Mouse (Mus musculus) stomach, postnatal 0 days (tissue): ENCODE measurements at regions not wholly inside any gene's neighbourhood (a gene's known extent, or its start where the extent isn't known, plus 50 kb on each side); places are given as distances from the start of the nearest gene placed in this dataset.

Source experiments
- CTCF ChIP-seq: IDR thresholded peaks from 2 replicates; pipeline ENCODE4 v1.5.1; 2016; ENCODE audit warnings: antibody characterized with exemption, low read depth, mild to moderate bottlenecking, moderate library complexity
- EP300 ChIP-seq: optimal IDR thresholded peaks from 2 replicates; pipeline ENCODE3; 2016; ENCODE audit warnings: antibody characterized with exemption

DNA sequence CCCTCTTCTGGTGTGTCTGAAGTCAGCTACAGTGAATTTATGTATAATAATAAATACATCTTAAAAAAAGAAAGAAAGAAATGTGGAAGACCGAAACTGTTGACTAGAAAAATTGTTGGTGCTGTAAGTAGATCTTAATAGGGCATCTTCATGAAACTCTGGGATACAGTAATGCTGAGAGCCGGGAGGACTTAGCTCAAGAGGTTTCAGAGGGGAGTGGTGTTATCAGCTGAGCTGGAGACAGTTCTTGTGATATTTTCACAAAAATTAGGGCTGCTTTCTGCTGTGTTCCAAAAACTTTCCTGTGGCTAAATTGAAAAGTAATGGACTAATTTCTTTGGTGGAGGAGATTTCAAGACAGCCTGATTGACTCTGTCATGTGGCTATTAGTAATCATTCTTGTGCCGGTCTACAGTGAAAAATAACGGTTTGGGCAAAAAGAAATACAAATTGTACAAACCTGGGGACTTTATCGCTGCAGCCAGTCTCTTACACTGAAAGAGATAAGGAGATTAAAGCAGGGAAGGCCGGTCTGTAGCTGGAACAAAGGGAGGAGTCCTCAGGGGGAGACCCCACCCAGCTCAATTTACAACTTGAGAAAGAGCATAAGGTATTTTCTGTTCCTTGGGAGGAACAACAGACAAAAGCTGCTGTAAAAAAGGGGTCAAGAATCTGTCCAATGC is 87.7 kb downstream of the Tpra1 start:
- TF ChIP-seq CTCF (no peak), EP300 (no peak)
